Mouse (Mus musculus) liver, embryonic 11.5 days (tissue): ENCODE data around the gene Metrn. TPM values are rescaled to one million over a fixed set of nuclear protein-coding genes. Genes with fewer than 3 reads are reported as not detected.

Source experiments
- ATAC-seq: fragments of 200-750 bp; cut with Nextera tagmentation; replicated peaks from 2 replicates; pipeline ENCODE4 v1.8.0; 2017; ENCODE audit warnings: moderate number of reproducible peaks, mild to moderate bottlenecking, moderate TSS enrichment, moderate library complexity; ENCODE audit not compliant: low FRiP score
- DNase-seq: peaks from one replicate; pipeline ENCODE4 v3.0.0-alpha.2; 2017; ENCODE audit warnings: low spot score
- H3K27ac ChIP-seq: fragments of 300-500 bp; sonication (generic); 2 replicates; pipeline ENCODE4 v1.5.1; 2014; ENCODE audit warnings: mild to moderate bottlenecking, low read depth, low read length, control low read depth
- H3K27me3 ChIP-seq: fragments of 300-500 bp; sonication (generic); replicated peaks from 2 replicates; pipeline ENCODE4 v1.6.1; 2014; ENCODE audit warnings: low read length, mixed read lengths; ENCODE audit not compliant: control insufficient read depth, insufficient read depth
- H3K36me3 ChIP-seq: fragments of 300-500 bp; sonication (generic); 2 replicates; pipeline ENCODE4 v1.6.1; 2014; ENCODE audit warnings: mild to moderate bottlenecking, low read length, moderate library complexity, mixed read lengths; ENCODE audit not compliant: control insufficient read depth, insufficient read depth
- H3K4me1 ChIP-seq: fragments of 300-500 bp; sonication (generic); replicated peaks from 2 replicates; pipeline ENCODE4 v1.6.1; 2014; ENCODE audit warnings: low read length, mixed read lengths; ENCODE audit not compliant: control insufficient read depth, insufficient read depth
- H3K4me2 ChIP-seq: fragments of 300-500 bp; sonication (generic); 2 replicates; pipeline ENCODE4 v1.6.1; 2014; ENCODE audit warnings: mild to moderate bottlenecking, control low read depth, moderate library complexity
- H3K4me3 ChIP-seq: fragments of 300-500 bp; sonication (generic); 2 replicates; pipeline ENCODE4 v1.5.1; 2014; ENCODE audit warnings: low read depth, low read length, control low read depth
- H3K9ac ChIP-seq: fragments of 300-500 bp; sonication (generic); 2 replicates; pipeline ENCODE4 v1.6.1; 2014; ENCODE audit warnings: low read depth, low read length, control low read depth
- H3K9me3 ChIP-seq: fragments of 300-500 bp; sonication (generic); 2 replicates; pipeline ENCODE4 v1.6.1; 2016; ENCODE audit warnings: low read length, inconsistent platforms, mixed read lengths; ENCODE audit not compliant: control insufficient read depth
- WGBS: fragments of 180-500 bp; shearing (Covaris S2); extraction: QIAGEN DNeasy Blood & Tissue Kit; methylation state at CpG from one replicate; pipeline ENCODE4 v1.1.7; 2014; 5-methylcytosine and 5-hydroxymethylcytosine counted together
- polyA plus RNA-seq: library from polyadenylated mRNA; unstranded; fragments of >200 nt; fragmentation: Nextera tagmentation; extraction: Ambion mirVana; gene quantifications from 2 replicates; pipeline ENCODE4 v1.2.1, GENCODE M21; 2014

Metrn gene
- polyA plus RNA-seq, 1 experiment from 2014 or later = 10.8 TPM

DNA sequence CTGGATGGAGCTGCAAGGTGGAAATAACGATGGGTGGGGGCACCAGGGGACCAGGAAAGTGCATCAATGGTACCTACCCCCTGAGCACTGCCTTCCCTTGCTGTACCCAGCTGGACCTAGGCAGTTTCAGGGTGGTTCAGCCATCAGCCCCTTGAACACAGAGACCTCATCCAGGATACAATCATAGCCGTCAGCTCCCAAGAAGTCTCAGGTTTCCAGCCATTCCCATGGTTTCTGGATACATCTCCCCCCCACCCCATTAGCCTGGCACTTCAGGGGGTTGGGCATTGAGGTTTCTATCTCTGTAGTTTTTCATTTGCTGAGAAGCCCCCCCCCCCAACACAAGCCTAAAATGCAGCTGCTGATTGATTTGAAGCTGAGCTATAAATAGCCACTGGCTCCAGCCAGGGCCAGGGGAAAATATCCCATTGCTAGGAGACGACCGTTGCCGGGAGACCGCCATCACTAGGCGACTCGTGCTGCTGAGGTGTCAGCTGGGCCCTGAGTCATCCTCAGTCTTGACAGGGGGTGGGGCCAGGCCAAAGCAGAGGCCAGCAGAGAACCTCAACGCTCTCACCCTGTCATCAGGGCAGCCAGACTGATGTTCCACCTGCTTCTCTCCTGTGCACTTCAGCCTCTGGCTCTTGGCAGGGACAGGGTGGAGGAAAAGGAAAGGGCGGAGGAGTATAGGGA, 6.0 kb upstream of the Metrn start:
- Histone ChIP-seq H3K9me3 (no peaks in the 10 kb centered on the region), H3K4me2 (no peak overlapping the region), H3K4me1 (no peaks in the 10 kb centered on the region), H3K27ac (no peak overlapping the region), H3K4me3 (no peak overlapping the region), H3K27me3 (peaks cover 12% of the 10 kb centered on the region), H3K36me3 (no peaks in the 10 kb centered on the region), H3K9ac (no peak overlapping the region)
- DNase-seq (no peak), ATAC-seq (no peak)
- 11% methylated on average over 10 of the region's 10 CpGs for WGBS

GRCm38 (mm10) chr17:25801029-25801428, 4.1 kb upstream of the Metrn start:
- H3K27ac ChIP-seq = no peak overlapping the region
- 5% methylated on average over 6 of the region's 6 CpGs for WGBS
- H3K4me1 ChIP-seq = peaks cover 8% of the 10 kb centered on the region; the same call in 1 of the 2 replicates
- no peak overlapping the region for H3K9ac ChIP-seq
- DNase-seq (no peak), ATAC-seq (peak; percentile 38)
- no peak overlapping the region for H3K4me3 ChIP-seq
- H3K27me3 ChIP-seq = peaks cover 7% of the 10 kb centered on the region
- H3K9me3 ChIP-seq = no peaks in the 10 kb centered on the region
- H3K4me2 ChIP-seq = no peak overlapping the region
- H3K36me3 ChIP-seq = no peaks in the 10 kb centered on the region

GRCm38 (mm10) chr17:25796211-25796771, 645 bp downstream of the Metrn start:
- no peak overlapping the region for H3K27ac ChIP-seq
- H3K36me3 ChIP-seq = no peaks in the 10 kb centered on the region
- DNase-seq (peak; percentile 46), ATAC-seq (0 out of 2 replicates have a peak, but pooled peaks have one; percentile 1)
- H3K9me3 ChIP-seq = no peaks in the 10 kb centered on the region
- no peaks in the 10 kb centered on the region; the same call in 1 of the 2 replicates for H3K27me3 ChIP-seq
- H3K4me2 ChIP-seq = peak overlapping the region; percentile 98
- 2% methylated on average over 37 of the region's 37 CpGs for WGBS
- peak overlapping the region; percentile 73 for H3K4me3 ChIP-seq
- H3K4me1 ChIP-seq = peaks cover 26% of the 10 kb centered on the region
- H3K9ac ChIP-seq = peak overlapping the region; percentile 71

GRCm38 (mm10) chr17:25795609-25796092, 1.3 kb downstream of the Metrn start, which contains the start of gene AC134908.4:
TSS of gene AC134908.4 (minus strand) at chr17:25795659.
- 29% methylated on average over 6 of the region's 6 CpGs for WGBS
- H3K4me2 ChIP-seq = peak within 1 kb of the TSS; percentile 98
- H3K36me3 ChIP-seq = no peaks in the 10 kb centered on the region
- peak within 1 kb of the TSS; percentile 73 for H3K4me3 ChIP-seq
- no peak within 1 kb of the TSS for H3K27ac ChIP-seq
- peaks cover 32% of the 10 kb centered on the region for H3K4me1 ChIP-seq
- no peak for ATAC-seq
- H3K27me3 ChIP-seq = no peaks in the 10 kb centered on the region
- H3K9ac ChIP-seq = peak within 1 kb of the TSS; percentile 71
- DNase-seq = no peak
- no peaks in the 10 kb centered on the region for H3K9me3 ChIP-seq

DNA sequence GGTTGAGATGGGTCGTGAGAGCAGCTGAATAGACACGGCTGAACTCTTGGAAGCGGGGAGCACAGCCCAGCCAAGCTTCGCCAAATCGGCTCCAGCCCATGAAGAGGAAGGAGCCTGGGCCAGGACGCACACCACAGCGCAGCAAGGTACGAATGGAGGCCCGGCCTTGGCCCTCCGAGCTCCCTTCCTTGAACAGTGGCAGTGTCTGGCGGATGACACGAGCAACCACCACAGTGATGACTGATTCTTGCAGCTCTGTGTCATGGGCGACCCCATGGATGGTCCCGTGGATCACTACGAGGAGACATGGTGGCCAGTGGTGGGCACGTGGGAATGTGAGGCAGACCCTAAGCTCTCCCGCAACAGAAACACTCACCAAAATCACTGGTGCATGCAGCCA, 1.9 kb downstream of the Metrn start:
- peaks cover 33% of the 10 kb centered on the region for H3K4me1 ChIP-seq
- no peak overlapping the region for H3K27ac ChIP-seq

DNA sequence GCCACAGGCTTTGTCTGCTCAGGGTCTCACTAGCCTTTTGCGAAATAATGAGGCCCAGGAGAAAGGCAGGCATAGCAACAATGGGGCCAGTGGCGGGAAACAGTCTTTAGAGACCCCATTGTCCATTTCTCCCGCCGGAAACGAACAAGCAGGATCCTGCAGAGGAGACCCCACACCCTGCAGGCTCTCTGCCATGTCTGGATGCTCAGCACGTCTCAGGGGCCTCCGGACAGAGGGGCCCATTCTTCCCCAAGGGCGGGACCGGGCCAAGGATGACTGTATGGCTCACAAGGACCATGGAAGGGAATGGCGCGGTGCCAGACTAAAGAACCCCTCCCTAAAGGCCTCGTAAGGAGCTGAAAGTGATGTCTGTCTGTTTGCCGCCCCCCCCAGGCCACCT, 2.7 kb downstream of the Metrn start:
- no peak for DNase-seq
- H3K27ac ChIP-seq = no peak overlapping the region
- no peak overlapping the region for H3K4me2 ChIP-seq
- ATAC-seq = no peak
- no peaks in the 10 kb centered on the region for H3K9me3 ChIP-seq
- no peak overlapping the region for H3K4me3 ChIP-seq
- H3K4me1 ChIP-seq = peaks cover 33% of the 10 kb centered on the region
- no peak overlapping the region for H3K9ac ChIP-seq
- no peaks in the 10 kb centered on the region for H3K36me3 ChIP-seq
- 90% methylated on average over 13 of the region's 13 CpGs for whole genome bisulfite sequencing
- no peaks in the 10 kb centered on the region for H3K27me3 ChIP-seq

More for the DNA sequence above, 1.9 kb downstream of the Metrn start:
- Histone ChIP-seq H3K4me3 (peak overlapping the region; percentile 73; the same call in 1 of the 2 replicates), H3K4me2 (peak overlapping the region; percentile 98; the same call in 1 of the 2 replicates), H3K36me3 (no peaks in the 10 kb centered on the region), H3K9me3 (no peaks in the 10 kb centered on the region), H3K9ac (no peak overlapping the region), H3K27me3 (no peaks in the 10 kb centered on the region)
- 87% methylated on average over 17 of the region's 17 CpGs for WGBS
- ATAC-seq = no peak
- DNase-seq = no peak

DNA sequence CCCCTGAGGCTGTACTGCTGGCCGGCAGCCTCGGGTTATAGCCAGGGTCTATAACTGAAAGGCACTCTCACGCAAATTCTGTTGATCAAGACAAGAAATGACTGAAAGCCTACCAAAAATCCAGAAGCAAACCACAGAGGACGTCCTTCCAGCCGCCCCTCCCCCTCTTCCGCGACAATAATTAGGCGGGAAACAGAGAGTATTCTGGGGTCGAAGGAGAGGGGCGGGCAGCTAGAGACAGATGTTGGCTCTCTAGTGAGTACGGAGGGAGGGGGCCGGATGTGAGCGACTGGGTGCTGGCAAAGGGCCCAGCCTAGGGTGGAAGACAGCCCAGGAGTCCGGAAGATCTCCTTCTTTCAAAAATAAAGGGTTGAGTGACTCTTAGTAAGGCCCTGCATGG, 4.3 kb downstream of the Metrn start, which contains the start of gene Fam173a:
Gene Fam173a (minus strand): TSS at position 287 of the 400 bp plus-strand sequence.
- Histone ChIP-seq H3K4me3 (peak within 1 kb of the TSS; percentile 85), H3K9ac (peak within 1 kb of the TSS; percentile 81), H3K27ac (peak within 1 kb of the TSS; percentile 94), H3K4me1 (peaks cover 32% of the 10 kb centered on the region), H3K36me3 (no peaks in the 10 kb centered on the region; the same call in 1 of the 2 replicates), H3K4me2 (peak within 1 kb of the TSS; percentile 82), H3K27me3 (no peaks in the 10 kb centered on the region), H3K9me3 (no peaks in the 10 kb centered on the region)
- peak; percentile 71 for DNase-seq
- WGBS = 1% methylated on average over 14 of the region's 14 CpGs
- ATAC-seq = peak; percentile 46; the same call in 1 of the 2 replicates

DNA sequence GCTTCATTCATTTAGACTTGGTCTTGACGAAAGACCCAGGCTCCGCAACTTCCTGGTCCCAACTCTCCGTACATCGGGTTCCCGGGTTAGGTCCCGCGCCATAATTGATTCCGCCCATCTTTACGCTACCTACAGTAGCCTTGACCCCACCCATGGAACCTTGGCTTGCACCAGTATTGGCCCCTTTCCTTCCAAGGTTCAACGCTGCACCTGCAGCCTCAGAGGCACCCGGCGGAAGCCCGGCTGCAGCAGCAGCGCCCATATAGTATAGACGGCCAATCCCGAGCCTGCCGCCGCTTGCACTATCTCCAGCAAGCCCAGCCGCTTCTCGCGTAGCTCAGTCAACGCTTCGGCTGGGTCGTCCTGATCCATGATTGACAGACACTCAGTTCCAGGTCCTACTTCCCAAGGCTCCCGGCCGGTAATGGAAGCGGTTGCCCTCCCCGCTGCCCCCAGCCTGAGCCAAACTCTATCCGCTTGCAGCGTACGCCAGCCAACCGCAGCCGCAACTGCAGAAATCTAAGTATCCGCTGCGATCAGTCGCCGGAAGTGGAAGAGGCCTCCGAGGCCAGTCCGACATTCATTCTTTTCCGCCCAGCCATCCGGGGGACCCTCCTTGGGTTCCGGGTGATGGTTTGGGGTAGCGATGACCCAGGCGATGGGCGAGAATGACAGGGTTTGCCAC, 5.0 kb downstream of the Metrn start:
- Histone ChIP-seq H3K36me3 (no peaks in the 10 kb centered on the region; the same call in 1 of the 2 replicates), H3K4me3 (peak overlapping the region; percentile 85), H3K27ac (peak overlapping the region; percentile 94), H3K4me2 (peak overlapping the region; percentile 82), H3K27me3 (no peaks in the 10 kb centered on the region), H3K9me3 (no peaks in the 10 kb centered on the region), H3K9ac (peak overlapping the region; percentile 81), H3K4me1 (peaks cover 28% of the 10 kb centered on the region)
- peak; percentile 86 for DNase-seq
- ATAC-seq = peak; percentile 69
- WGBS = under 1% methylated on average over 45 of the region's 45 CpGs
